Mouse (Mus musculus) lung, postnatal 14 days (tissue): ENCODE measurements around the gene Inhbb.

Experiments used
- DNase-seq: peaks from one replicate; pipeline ENCODE4 v3.0.0; 2021

Inhbb gene

DNA sequence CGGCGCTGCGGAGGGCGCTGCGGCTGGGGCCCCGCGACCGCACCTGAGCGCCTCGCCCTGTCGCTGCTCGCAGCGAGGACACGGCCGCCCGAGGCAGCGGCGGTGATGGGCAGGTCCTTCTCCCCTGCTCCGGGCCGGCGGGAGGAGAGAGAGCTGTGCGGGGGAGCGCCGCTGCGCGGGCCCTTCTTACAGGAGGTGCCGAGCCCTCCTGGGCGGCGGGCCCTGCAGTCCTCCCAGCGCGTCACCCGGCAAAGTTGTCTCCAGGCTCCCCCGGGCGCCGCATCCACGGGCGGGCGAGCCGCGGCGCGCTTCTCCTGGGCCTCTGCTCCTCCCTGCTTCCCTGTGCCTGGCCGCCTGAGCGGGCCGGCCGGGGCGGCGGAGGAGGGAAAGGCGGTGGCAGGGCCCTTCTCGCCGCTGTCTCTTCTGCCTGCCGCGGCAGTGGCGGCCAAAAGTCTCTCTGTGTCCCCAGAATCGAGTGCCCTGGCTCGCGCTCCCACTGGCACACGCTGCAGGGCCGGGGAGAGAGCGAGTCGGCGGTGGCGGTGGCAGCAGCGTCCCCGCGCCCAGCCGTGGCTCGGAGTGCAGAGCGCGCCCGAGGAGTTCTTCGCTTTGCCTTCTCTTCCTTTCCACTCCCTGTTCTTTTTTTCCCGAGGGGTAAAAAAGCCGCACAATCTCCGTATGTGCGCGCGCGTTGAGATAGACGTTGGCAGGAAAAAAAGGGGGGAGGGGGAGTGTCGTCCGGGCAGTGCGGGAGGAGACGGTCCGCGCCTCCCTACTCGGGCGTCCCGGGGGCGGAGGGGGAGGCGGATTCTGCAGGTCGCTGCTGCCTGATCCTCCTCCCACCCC is at the start of gene Inhbb:
Inhbb (minus strand) TSS at position 673 of the 846 bp plus-strand sequence.
- peak; percentile 36 for DNase-seq

DNA sequence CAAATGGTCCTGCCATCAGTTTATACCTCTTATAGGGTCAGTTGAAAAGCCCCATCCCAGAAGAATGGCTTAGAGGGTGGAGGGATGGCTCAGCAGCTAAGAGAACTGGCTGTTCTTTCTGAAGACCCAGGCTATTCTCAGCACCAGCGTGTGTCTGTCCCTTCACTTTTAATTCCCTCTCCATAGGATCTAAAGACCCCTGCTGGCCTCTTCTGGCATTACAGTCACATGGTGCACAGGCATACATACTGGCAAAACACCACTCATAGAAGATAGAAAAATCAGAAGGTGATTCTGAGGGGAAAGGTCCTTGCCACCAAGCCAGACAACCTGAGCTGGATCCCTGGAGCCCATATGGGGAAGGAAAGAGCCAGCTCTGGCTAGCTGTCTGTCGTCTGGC is 41.3 kb upstream of the Inhbb start:
- DNase-seq: peak; percentile 79

DNA sequence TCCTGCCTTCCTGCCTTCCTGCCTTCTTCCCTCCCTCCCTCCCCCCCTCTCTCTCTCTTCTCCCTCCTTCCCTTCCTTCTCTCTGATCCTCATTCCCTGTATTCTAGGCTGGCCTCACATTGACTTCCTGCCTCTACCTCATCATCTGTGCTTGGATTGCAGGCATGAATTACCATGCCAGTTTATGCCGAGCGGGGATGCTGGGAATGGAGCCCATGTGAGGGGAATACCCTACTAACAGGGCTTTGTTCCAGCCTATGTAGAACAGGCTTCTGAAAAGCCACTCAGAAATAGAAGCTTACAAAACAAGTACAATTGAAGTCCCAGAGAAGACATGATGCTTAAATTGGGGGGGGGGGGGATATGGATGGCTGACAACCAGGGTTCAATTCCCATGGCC is 38.0 kb upstream of the Inhbb start:
- DNase-seq: no peak

DNA sequence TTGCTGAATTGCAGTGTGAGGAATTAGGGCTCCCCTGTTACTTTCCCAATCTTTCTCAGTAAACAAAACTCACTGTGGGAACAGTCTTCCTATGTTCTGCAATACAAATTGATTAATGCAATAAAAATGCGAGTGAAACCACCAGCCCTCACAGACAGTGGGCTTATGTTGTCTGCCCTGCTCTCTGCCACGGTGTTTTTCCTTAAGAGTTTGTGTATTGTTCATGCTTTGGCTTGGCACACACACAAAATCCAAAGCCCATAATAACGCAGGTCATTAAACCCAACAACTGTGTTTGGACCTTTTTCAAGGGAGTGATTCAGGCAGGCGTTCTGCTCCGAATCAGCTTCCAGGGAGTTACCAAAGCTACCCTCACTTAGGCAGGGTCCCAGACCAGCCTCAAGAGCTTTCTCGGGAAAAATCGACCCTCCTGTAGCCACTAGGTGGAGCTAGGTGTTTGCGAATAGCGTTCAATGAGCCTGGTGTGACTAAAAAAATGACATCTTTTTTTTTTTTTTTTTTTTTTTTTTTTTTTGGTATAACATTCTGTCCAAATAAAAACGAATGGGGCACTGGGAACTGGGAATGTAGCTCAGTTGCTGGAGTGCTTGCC is 36.1 kb upstream of the Inhbb start:
- peak; percentile 75 for DNase-seq

DNA sequence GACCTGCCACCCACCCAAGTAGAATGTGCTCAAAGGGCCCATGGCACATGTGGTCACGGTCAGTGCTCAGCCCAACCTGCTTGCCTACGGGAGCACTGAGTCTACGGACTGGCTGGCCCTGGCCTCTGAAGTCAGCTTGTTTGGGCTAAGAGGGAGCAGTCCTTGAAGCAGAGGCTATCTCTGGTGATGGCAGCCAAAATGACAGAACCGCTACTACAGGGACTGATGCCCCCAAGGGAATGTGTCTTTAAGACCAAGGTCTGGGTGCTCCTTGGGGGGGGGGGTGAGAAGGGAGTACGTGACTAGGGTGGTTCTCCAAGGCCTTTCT is 35.4 kb upstream of the Inhbb start:
- DNase-seq: no peak

DNA sequence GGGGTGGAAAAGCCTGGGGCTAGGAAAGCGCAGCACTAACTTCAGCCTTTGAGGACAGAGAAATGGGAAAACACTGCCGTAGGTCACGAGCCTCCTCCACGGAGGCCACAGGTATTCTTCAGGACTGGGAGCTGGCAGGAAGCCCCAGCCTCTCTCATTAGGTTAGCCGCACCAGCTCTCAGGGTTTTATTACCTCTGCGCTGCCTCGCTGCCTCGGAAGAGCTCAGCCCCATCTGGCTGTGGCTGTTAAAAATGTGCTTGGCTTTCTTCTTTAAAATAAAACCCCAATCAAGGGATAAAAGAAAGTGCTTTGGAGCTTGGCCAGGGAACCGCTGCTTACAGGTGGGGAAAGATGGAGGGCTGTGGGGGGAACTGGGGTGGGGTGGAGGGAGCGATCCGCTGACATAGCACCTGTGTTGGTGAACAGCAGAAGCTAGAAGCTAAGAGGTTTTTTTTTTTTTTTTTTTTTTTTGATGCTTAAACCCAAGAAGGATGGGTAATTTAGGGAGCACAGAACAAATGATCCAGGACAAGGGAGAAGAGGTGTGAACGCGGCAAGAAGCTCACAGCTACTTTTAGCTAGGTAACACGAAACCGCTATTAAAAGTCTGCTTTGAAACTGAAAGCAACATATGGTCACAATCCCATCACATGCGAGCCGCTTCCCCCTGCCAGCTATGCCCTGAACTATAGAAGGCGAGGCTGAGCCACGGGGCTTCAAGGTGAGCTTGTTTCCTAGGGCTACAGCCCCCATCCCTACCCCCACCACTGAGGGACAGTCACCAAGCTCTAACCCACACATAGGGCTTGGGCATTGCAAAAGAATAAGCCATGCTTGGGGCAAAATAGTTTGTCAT is 34.9 kb upstream of the Inhbb start:
- DNase-seq: no peak

DNA sequence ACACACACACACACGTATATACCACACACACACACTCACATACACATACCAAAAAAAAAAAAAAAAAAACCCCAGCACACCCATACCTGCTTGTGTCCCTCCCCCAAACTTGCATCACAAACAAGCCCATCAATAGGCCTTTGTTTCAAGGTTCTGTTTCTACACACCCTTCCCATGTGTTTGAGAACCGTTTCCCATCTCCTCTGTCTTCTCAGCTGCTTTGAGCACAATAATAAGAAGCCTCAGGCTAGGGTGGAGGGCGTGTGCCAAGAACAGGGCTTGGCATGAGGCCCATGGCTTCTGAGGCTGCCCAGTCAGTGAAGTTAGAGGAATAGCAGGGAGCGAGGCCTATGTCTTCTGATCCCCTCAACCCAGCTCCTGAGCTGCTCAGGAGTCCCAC is 31.7 kb upstream of the Inhbb start:
- DNase-seq: peak; percentile 74

DNA sequence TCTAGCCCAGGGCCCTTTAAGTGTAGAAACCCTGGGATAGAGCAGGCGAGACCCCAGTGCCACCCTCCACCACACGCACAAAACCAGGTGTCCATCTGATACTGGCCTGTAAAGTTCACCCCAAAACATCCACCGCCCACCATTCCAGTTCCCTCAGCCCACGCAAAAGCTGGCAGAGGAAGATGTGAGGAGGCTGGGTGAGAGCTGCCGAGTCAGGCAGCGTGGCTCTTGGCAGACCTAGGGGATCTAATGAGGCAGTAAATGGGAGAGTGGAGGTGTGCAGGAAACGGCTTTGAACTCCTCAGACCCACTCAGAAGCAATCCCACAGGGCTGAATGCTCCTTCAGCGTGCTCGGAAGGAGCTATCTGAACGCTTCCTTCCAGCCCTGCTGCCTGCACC is 29.4 kb upstream of the Inhbb start:
- DNase-seq: no peak

DNA sequence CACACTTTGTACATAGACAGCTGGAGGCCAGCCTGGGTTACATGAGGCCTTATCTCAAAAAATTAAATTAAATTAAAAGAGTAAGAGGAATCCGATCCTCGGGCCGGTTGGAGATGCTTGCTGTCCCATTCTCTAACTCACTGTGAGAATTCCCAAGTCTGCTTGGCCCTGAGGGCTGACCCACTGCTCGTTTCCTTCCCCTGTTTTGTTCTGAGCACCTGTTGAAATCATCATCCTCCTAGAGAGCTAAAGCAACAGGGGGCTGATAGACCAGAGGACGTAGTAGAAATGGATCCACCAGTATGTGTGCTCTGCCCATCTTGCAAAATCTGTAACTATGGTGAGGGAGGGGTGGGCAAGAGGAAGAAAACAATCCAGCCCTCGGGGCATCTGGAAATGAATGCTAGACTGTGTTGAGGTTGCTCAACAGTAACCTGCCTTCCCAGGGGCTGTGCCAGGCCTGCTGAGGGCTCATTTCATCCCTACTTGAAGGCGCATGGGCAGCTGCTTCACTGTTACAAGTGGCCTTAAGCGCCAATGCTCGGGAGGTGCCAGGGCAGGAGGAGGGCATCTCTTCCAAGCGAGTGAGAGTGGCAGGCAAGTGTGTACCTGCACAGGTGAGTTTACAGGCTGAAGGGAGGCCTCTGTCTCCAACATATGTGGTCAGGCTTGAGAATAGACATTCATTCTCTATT is 28.8 kb upstream of the Inhbb start:
- peak; percentile 44 for DNase-seq

DNA sequence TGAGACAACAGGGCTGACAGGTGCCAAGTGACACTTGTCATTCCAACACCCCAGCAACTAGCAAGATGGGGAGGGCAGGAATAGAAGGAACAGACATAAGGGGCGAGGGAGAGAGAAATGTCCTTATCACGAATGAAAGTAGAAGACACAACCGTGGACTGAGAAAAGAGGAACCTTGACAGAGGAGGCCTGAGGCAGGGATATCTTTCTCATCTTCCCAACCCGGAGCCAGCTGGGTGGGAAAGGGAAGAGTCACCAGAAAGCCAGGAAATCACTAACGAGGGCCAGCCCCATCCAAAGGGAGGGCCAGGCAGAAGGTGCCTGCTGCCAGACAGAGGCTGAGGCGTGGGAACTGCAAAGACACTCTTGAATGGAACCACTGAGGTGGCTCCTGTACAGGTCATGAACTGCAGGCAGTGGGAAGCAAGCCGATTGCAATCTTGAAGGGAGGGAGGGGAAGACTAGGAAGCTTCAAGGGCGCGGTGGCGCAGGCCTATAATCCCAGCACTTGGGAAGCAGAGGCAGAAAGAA is 24.8 kb upstream of the Inhbb start:
- DNase-seq: no peak

DNA sequence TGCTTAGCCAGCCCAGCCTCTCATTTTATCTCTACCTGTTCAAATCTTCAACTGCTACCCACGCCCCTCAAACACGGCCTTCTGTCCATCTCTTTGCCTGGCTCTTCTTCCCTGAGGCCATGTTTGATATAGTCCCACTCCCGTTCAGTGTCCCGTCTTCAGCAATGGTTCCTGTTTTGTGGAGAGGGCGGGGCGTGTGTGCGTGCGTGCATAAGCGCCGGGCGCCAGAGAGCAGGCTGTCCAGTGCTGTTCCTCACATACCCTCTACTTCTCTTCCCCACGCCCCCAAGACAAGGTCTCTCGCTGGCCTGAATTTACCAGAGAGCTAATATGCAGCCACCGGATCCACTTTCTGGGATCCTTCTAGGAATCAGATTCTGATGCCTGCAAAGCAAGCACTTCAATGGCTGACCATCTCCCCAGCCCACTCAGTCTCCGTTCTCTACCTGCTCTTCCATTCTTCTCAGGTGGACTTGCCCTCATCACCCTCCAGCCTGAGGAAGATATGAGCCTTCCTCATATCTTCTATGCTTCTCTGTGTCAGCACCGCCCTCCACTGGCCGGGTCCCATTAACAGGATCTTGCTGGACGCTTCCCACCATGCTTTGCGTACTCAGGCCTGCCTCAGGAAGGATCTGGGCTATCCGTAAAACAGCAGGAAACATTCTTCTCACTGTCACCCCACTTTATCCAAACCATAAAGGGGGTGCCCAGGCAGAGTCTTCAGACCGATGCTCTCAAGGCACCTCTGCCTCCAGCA is 21.7 kb upstream of the Inhbb start:
- DNase-seq: no peak

DNA sequence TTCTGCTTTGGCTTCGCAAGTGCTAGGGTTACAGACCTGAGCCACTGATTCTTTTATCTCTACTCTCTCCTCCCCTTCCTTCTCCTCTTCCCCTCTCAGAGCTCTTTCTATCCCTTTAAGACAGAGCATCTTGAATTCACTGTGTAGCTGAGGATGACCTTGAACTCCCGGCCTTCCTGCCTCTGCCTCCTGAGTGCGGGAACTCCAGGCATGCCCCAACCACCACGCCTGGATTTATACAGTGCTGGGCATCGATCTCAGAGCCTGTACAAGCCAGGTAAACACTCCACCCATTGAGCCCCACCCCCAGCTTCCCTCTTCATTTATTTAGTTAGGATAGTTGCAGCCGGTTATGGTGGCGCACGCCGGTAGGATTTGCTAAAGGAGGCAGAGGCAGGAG is 20.9 kb upstream of the Inhbb start:
- DNase-seq: no peak

DNA sequence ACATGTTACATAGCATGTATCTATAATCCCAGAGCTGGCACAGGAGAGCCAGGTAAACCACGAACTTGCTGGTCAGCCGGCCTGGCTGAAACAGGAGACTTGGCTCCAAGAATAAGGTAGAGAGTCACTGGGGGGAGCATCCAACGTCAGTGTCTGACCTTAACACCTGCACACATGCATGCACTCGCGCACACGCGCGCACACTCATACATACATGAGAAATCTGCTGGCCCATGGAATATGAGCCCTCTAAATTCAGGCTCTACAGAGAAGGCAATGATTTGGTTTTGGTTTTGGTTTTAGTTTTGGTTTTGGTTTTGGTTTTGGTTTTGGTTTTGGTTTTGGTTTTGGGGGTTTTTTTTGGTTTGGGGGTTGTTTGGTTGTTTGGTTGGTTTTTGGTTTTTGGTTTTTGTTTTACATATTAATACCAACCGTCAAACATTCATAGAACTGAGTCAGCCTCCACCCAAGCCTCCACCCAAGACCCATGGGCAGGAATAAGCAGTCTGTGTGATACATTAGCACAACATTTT is 16.1 kb upstream of the Inhbb start:
- no peak for DNase-seq

DNA sequence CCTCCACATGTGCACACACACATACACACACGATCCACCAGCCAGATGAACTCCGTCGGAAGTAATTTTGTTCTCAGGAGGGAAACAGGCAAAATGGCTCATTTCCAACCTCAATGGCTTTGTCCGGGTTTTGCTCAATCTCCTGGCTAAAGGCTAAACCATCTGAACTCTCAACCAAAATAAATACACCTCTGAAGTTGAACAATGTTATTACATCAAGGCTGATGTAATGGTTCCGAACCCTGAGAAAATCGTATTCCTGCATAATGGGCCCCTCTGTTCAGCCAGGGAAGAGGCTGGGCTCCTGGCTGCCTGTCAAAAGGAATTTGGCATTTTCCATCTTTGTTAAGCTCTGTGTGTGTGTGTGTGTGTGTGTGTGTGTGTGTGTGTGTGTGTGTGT is 15.4 kb upstream of the Inhbb start:
- DNase-seq: no peak

DNA sequence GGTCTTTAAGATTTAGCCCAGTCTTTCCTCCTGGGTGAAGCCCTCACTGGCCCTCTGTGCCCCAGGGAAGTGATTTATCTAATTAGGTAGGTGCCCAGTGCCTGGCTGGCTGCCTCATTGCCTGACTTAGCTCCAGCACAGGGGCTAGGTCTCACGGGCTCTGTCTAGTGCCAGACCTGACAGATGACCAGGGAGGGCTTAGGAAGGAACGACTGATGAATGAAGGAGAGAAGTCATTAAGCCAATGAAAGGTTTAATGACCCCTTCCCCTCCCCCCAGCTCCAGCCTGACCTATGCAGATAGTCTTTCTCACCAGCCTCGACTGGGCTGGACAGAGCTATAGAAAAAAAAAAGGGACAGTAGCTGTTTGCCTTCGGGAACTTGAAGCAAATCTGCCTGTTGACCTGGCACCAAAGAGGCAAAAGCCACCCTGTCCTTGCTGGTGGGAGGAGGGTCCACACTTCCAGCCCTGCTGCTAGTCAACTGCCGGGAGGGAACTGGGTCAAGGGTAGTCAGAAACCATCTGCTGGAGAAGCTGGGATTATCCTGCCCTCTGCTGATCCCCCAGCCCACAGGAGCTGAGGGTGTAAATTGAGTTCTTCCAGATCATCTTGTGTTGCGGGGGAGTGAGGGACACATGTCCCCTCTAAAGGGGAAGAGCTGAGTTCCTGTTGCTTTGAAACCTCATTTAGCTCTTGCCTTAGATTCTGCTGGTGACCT is 2.3 kb upstream of the Inhbb start:
- DNase-seq: no peak

DNA sequence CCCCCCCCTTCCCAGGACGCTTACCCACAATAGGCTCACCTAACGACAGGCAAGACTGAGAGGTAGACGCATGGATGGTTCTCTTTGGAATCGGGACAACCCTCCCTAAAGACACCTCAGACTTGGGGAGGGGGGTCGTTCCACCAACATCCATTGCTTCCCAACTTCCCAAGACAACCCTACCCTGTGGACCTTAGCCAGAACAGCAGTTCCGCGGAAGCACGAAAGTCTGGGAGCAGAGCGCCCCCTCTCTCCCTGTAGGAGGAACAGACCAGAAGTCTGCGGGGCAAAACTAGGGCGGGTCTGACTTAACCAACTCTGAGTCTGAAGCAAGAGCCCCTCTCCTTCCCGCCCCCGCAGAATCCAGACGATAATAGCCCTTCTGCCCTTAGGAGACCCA is 1.5 kb upstream of the Inhbb start:
- DNase-seq: peak; percentile 62

DNA sequence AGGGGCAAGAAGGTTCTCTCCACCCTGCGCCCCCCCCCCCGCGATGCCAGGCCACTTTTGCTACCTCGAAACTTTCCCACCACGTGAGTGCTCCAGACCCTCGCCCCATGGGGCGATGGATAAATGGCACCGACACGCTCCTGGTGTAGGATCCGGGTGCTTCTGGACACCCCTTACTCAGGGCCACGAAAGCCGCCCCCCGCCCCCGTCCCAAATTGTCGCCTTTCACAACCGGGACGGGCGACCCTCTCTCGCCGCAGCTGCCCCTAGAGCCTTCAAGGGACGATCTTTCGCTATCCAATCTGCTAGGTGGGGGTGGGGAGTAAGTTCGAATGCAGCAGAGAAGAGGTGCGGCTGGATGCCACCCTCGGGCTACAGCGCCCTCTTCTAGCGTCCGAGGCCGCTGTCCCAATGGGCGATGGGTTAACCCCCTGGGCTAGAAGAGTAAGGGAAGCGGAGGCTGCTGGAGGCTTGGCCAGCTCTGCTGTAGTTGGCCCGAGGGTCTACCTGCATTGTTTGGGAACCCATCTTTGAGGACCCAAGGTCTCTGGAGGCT is 490 bp upstream of the Inhbb start:
- DNase-seq: no peak

DNA sequence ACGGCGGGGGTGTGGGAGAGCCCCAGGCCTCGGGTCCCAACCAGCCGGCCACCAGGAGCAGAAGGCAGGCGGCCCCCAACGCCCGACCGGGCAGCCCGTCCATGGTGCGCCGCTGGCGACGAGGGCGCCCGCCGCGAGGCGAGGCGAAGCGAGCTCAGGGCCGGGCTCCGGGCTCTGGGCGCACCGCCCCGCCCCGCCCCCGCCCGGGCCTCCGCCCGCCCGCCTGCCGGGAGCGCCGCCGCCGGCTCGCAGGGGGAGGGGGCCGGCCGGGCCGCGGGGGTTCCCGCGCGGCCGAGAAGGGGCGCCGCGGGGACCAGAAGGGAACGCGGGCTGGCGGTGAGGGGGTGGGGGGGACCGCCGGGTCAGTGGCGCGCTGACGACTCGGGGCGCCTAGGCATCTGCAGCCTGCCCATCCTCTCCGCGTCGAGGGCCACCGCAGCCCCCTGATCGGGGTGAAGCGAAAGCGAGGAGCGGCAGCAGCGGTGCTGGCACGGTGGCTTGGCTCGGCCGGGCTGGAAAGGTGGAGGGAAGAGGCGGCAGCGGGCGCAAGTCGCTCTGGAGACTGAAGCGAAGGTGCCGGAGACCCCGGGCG is 968 bp downstream of the Inhbb start:
- DNase-seq: peak; percentile 37

DNA sequence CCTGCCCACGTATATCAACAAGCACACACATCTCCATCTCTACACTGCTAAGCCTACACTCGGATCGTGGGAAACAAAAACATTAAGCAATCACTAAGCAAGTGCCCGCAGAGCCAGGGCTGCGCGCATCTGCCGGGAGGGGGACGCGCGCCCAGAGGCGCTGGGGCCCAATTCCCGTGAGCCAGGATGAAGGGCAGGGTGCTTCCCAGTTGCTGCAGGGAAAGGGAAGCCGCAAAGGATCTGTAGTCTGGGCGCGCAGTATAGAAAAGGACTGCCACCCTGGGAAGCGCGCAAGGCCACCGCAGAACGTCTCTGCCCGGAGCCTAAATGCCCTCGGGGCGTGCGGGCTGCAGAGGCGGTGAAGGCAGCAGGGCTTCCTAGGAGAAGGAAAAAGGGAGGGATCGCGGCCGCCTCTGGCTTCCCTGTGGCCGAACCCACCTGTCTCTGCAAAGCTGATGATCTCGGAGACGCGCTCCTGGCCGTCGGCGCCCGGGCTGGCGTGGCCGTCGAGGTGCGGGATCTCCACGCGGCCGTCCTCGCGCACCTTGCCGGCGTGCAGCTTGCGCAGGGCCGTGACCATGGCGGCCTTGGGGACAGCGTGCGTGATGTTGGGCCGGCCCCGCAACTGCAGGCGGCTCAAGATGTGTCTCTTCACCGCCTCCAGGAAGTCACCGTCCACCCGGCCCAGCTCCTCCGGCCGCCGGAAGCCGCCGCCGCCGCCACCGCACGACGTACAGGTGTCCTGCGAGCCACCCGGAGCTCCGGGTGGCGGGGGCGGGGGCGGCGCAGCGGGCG is 1.7 kb downstream of the Inhbb start:
- no peak for DNase-seq
